Mouse (Mus musculus): ENCODE results near the gene Gm21854.
"Not testable (repeated sequence)": the region's sequence is repeated elsewhere in the genome, so short reads cannot be mapped to it uniquely, and the experiment has no call there.

The Gm21854 gene

DNA sequence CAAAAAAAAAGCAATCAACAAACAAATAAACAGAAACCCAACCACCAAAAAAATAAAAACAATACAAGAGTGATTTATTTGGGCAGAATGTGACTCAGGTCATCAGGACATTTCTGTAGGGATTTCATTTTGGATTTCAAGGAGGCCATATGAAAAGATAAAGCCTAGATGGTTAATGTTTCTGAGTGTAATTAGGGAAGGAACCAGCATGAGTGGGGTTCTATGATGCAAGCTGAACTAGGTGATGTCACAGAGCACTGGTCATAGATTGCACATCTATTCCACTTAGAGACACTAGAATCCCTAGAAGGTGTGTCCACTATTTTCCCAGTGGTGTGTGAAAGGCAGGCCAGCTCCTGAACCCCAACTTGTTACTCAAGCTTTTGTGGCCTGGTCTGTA is at the start of gene Gm21854:
Gm21854 (plus strand) TSS at position 301 of the 400 bp plus-strand sequence.
- DNase-seq (ENCODE audit: low spot score in 2 of 2): not testable (repeated sequence)

Measured in left cerebral cortex, adult 9 months (tissue).